Mouse (Mus musculus): Measurements from ENCODE around the gene Myh11. TPM values are rescaled to one million over a fixed set of nuclear protein-coding genes. Genes with fewer than 3 reads are reported as not detected.

Myh11 gene
- 136 TPM for polyA plus RNA-seq (2014; fragmentation: Illumina TruSeq; extraction: RNeasy Lipid Tissue Mini Kit (QIAGEN cat#74804); ENCODE audit: low read depth, low replicate concordance)

GRCm38 (mm10) chr16:14291223-14291622, at the start of gene Myh11:
Gene Myh11, minus strand, starts transcription at chr16:14291372.

GRCm38 (mm10) chr16:14316884-14317876, 26.0 kb upstream of the Myh11 start, which contains the start of gene Fopnl:
Gene Fopnl, minus strand, starts transcription at chr16:14317405.

GRCm38 (mm10) chr16:14162988-14163416, 128.2 kb downstream of the Myh11 start, which contains the start of the genes Nde1 and Marf1:
Gene Nde1, plus strand, starts transcription at chr16:14163275.
Gene Marf1, minus strand, starts transcription at chr16:14163351.

Other genes starting within 250 kb of the Myh11 start
- 8.7 TPM for gene Nde1, start 128.1 kb downstream of the Myh11 start, polyA plus RNA-seq (2014; fragmentation: Illumina TruSeq; extraction: RNeasy Lipid Tissue Mini Kit (QIAGEN cat#74804); ENCODE audit: low read depth, low replicate concordance)
- gene Marf1, start 128.0 kb downstream of the Myh11 start, polyA plus RNA-seq (2014; fragmentation: Illumina TruSeq; extraction: RNeasy Lipid Tissue Mini Kit (QIAGEN cat#74804); ENCODE audit: low read depth, low replicate concordance): 80.8 TPM
- 106 TPM for gene Fopnl, start 26.0 kb upstream of the Myh11 start, polyA plus RNA-seq (2014; fragmentation: Illumina TruSeq; extraction: RNeasy Lipid Tissue Mini Kit (QIAGEN cat#74804); ENCODE audit: low read depth, low replicate concordance)
- 8.8 TPM for gene Abcc1, start 70.2 kb upstream of the Myh11 start, polyA plus RNA-seq (2014; fragmentation: Illumina TruSeq; extraction: RNeasy Lipid Tissue Mini Kit (QIAGEN cat#74804); ENCODE audit: low read depth, low replicate concordance)